Mouse (Mus musculus) kidney, embryonic 14.5 days (tissue): ENCODE measurements around the gene Pfdn6. TPM values are rescaled to one million over a fixed set of nuclear protein-coding genes. Genes with fewer than 3 reads are reported as not detected.
"Not testable (repeated sequence)": the region's sequence is repeated elsewhere in the genome, so short reads cannot be mapped to it uniquely, and the experiment has no call there.

Source experiments
- ATAC-seq: fragments of 200-750 bp; cut with Nextera tagmentation; 2 replicates; pipeline ENCODE4 v1.8.0; 2017; ENCODE audit warnings: moderate number of reproducible peaks, mild to moderate bottlenecking, moderate TSS enrichment, moderate library complexity; ENCODE audit not compliant: low FRiP score, low TSS enrichment
- H3K27ac ChIP-seq: fragments of 300-500 bp; sonication (generic); 2 replicates; pipeline ENCODE4 v1.5.1; 2014; ENCODE audit warnings: low read depth, mild to moderate bottlenecking, low read length, moderate library complexity, mixed read lengths
- H3K27me3 ChIP-seq: fragments of 300-500 bp; sonication (generic); 2 replicates; pipeline ENCODE4 v1.6.1; 2014; ENCODE audit warnings: mild to moderate bottlenecking, low read length; ENCODE audit not compliant: control insufficient read depth, insufficient read depth
- H3K36me3 ChIP-seq: fragments of 300-500 bp; sonication (generic); 2 replicates; pipeline ENCODE4 v1.6.1; 2014; ENCODE audit warnings: low read length, mixed read lengths; ENCODE audit not compliant: control insufficient read depth, insufficient read depth
- H3K4me1 ChIP-seq: fragments of 300-500 bp; sonication (generic); 2 replicates; pipeline ENCODE4 v1.6.1; 2014; ENCODE audit warnings: low read length, mixed read lengths; ENCODE audit not compliant: control insufficient read depth, insufficient read depth
- H3K4me2 ChIP-seq: fragments of 300-500 bp; sonication (generic); replicated peaks from 2 replicates; pipeline ENCODE4 v1.6.1; 2014; ENCODE audit warnings: low read depth, mild to moderate bottlenecking, low read length
- H3K4me3 ChIP-seq: fragments of 300-500 bp; sonication (generic); 2 replicates; pipeline ENCODE4 v1.5.1; 2014; ENCODE audit warnings: mild to moderate bottlenecking, low read length
- H3K9ac ChIP-seq: fragments of 300-500 bp; sonication (generic); 2 replicates; pipeline ENCODE4 v1.6.1; 2014; ENCODE audit warnings: low read depth, mild to moderate bottlenecking, low read length, moderate library complexity
- H3K9me3 ChIP-seq: fragments of 300-500 bp; sonication (generic); 2 replicates; pipeline ENCODE4 v1.6.1; 2016; ENCODE audit warnings: low read length; ENCODE audit not compliant: control insufficient read depth
- WGBS: fragments of 180-500 bp; shearing (Covaris S2); extraction: QIAGEN DNeasy Blood & Tissue Kit; methylation state at CpG from one replicate; pipeline ENCODE4 v1.1.7; 2014; 5-methylcytosine and 5-hydroxymethylcytosine counted together
- polyA plus RNA-seq: library from polyadenylated mRNA; unstranded; fragments of >200 nt; fragmentation: Nextera tagmentation; extraction: Ambion mirVana; gene quantifications from 2 replicates; pipeline ENCODE4 v1.2.1, GENCODE M21; 2014

Gene Pfdn6
- polyA plus RNA-seq, 1 experiment from 2014 or later: 169 TPM

GRCm38 (mm10) chr17:33908331-33909076 lies 31.6 kb downstream of the Pfdn6 start:
- H3K27me3 ChIP-seq: no peaks in the 10 kb centered on the region
- WGBS: under 1% methylated on average over 43 of the region's 44 CpGs
- H3K4me3 ChIP-seq: peak overlapping the region; percentile 80

DNA sequence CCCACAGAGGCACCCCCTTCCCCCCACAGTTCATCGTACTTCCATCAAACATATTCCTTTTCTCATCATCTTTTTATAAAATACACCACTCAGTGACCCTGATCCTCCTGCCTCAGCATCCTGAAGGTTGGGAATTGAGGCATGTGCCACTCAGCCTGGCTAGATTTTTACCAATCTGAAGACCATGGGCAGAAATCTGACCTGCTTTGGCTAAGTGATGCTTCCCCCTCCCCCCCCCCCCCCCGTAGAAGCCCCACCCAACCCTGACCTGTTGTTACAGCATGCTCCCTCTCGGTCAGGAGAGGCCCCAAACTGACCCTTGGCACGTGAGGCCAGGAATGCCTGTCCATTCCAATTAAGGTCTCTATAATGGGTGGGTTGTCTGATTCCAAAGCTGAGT lies 35.3 kb downstream of the Pfdn6 start, which contains the start of gene Platr17:
Gene Platr17, plus strand, starts transcription at position 301 of the 400 bp plus-strand sequence.
- not testable (repeated sequence) for H3K9me3 ChIP-seq
- WGBS: 24% methylated on average over 4 of the region's 4 CpGs

More at GRCm38 (mm10) chr17:33908331-33909076, 31.6 kb downstream of the Pfdn6 start:
- peak overlapping the region; percentile 73 for H3K9ac ChIP-seq
- H3K36me3 ChIP-seq: peaks cover 26% of the 10 kb centered on the region
- ATAC-seq: peak; percentile 59; the same call in 1 of the 2 replicates
- peaks cover 17% of the 10 kb centered on the region for H3K4me1 ChIP-seq
- no peaks in the 10 kb centered on the region for H3K9me3 ChIP-seq
- peak overlapping the region; percentile 89 for H3K27ac ChIP-seq
- H3K4me2 ChIP-seq: peak overlapping the region; percentile 99

GRCm38 (mm10) chr17:33903911-33904651 lies 36.1 kb downstream of the Pfdn6 start:
- ATAC-seq, H3K4me1 ChIP-seq, H3K4me2 ChIP-seq, H3K4me3 ChIP-seq, H3K27ac ChIP-seq, H3K9ac ChIP-seq, H3K9me3 ChIP-seq, H3K36me3 ChIP-seq, H3K27me3 ChIP-seq: not testable (repeated sequence)
- WGBS: 71% methylated on average over 6 of the region's 6 CpGs

More for the DNA sequence above, 35.3 kb downstream of the Pfdn6 start, which contains the start of gene Platr17:
- H3K36me3 ChIP-seq, H3K4me1 ChIP-seq, H3K9ac ChIP-seq, H3K4me2 ChIP-seq, H3K4me3 ChIP-seq, ATAC-seq, H3K27ac ChIP-seq, H3K27me3 ChIP-seq: not testable (repeated sequence)

DNA sequence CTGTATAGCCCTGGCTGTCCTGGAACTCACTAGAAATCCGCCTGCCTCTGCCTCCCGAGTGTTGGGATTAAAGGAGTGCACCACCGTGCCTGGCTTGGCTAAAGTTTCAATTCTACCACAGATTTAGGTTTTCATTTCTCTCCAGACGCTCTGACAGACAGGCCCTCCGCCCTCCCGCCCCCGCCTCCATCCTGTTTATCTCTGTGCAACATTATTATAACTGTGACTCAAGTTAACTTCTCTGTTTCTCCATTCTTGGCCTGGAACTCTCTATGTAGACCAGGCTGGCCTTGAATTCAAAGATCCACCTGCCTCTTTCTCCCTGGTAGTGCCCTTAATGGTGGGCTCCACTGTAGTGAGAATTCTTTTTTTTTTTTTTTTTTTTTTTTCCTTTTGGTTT lies 37.7 kb downstream of the Pfdn6 start:
- H3K9me3 ChIP-seq: no peaks in the 10 kb centered on the region
- H3K4me3 ChIP-seq: no peak overlapping the region
- no peaks in the 10 kb centered on the region for H3K27me3 ChIP-seq
- no peaks in the 10 kb centered on the region for H3K4me1 ChIP-seq
- 75% methylated on average over 7 of the region's 7 CpGs for WGBS
- no peak overlapping the region for H3K9ac ChIP-seq
- H3K36me3 ChIP-seq: no peaks in the 10 kb centered on the region
- H3K27ac ChIP-seq: no peak overlapping the region
- ATAC-seq: no peak
- H3K4me2 ChIP-seq: no peak overlapping the region

DNA sequence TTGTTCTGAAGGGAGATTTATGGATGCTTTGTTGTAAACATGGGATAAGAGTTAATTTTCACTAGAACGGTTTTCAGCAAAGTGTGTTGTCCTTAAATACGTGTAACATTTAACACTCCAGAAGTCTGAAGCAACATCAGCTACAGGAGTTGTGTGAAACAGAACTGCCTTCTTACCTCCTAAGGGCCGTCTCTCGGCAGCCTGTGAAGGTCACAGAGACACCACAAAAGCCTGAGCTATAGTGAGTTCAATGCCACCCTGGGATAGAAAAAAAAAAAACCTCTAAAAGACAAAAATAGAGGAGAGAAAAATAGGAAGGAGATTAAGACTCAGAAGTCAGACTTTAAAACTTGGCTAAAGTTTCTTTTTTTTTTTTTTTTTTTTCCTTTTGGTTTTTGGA lies 38.1 kb downstream of the Pfdn6 start:
- no peak for ATAC-seq
- no peaks in the 10 kb centered on the region for H3K36me3 ChIP-seq
- no peaks in the 10 kb centered on the region for H3K9me3 ChIP-seq
- H3K9ac ChIP-seq: no peak overlapping the region
- H3K27ac ChIP-seq: no peak overlapping the region
- no peaks in the 10 kb centered on the region for H3K27me3 ChIP-seq
- H3K4me1 ChIP-seq: no peaks in the 10 kb centered on the region
- no peak overlapping the region for H3K4me2 ChIP-seq
- no peak overlapping the region for H3K4me3 ChIP-seq
- 20% methylated on average over 4 of the region's 4 CpGs for WGBS

DNA sequence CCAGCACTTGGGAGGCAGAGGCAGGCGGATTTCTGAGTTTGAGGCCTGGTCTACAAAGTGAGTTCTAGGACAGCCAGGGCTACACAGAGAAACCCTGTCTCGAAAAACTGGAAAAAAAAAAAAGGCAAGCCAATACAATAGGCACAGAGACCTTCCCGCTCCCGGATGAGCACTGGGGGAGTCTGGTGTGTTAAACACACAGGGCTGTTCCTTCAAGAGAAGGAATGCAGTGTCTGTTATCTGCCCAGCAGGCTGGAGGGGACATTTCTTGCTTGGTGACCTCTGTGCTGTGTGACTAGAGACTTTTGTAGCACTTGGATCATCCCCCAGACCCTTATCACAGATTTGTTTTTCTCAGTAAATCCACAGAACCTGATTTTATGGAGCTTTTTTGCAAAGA lies 38.5 kb downstream of the Pfdn6 start:
- no peaks in the 10 kb centered on the region for H3K27me3 ChIP-seq
- no peaks in the 10 kb centered on the region for H3K36me3 ChIP-seq
- H3K4me2 ChIP-seq: no peak overlapping the region
- no peak overlapping the region for H3K4me3 ChIP-seq
- no peaks in the 10 kb centered on the region for H3K4me1 ChIP-seq
- ATAC-seq: no peak
- no peak overlapping the region for H3K9ac ChIP-seq
- WGBS: 66% methylated on average over 4 of the region's 4 CpGs
- H3K9me3 ChIP-seq: no peaks in the 10 kb centered on the region
- H3K27ac ChIP-seq: no peak overlapping the region

- 89% methylated on average over 4 of the region's 4 CpGs for WGBS
- no peak overlapping the region for H3K27ac ChIP-seq
- H3K4me1 ChIP-seq: no peaks in the 10 kb centered on the region
- no peaks in the 10 kb centered on the region for H3K27me3 ChIP-seq
- no peaks in the 10 kb centered on the region for H3K36me3 ChIP-seq
- H3K4me3 ChIP-seq: no peak overlapping the region
- no peak for ATAC-seq
- H3K4me2 ChIP-seq: no peak overlapping the region
- no peak overlapping the region for H3K9ac ChIP-seq
- H3K9me3 ChIP-seq: no peaks in the 10 kb centered on the region
Observed at GRCm38 (mm10) chr17:33900989-33901314, 39.2 kb downstream of the Pfdn6 start.

DNA sequence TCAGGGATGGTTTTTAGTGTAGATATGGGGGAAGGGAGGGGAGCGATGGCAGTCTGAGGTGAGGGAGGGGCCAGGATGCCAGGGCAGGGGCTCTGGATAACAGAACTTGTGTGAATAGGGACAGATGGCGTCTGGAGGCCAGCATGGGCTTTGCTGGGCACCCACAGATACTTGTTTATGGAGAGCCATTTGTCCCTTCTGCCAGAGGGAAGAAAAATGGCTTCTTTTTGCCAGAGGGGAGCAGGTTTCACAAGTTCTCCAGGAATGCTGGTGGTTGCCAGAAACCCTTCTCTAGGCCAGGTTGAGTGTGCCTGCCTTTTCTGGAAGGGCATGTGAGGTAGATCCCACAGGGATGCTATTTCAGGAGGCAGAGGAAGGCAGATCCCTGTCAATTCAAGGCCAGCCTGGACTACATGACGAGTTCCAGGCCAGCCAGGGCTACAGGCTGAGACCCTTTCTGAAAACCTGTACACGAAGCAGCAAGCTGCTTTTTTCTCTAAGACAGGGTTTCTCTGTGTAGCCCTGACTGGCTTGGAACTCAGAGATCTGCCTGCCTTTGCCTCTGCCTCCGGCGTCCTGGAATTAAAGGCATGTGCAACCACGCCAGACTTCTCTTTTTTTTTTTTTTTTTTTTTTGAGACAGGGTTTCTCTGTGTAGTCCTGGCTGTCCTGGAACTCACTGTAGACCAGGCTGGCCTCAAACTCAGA lies 39.7 kb downstream of the Pfdn6 start:
- Histone ChIP-seq H3K27ac (no peak overlapping the region), H3K9me3 (no peaks in the 10 kb centered on the region), H3K4me1 (no peaks in the 10 kb centered on the region), H3K4me3 (no peak overlapping the region), H3K36me3 (no peaks in the 10 kb centered on the region), H3K4me2 (no peak overlapping the region), H3K27me3 (no peaks in the 10 kb centered on the region), H3K9ac (no peak overlapping the region)
- ATAC-seq: no peak
- WGBS: 61% methylated on average over 7 of the region's 7 CpGs

DNA sequence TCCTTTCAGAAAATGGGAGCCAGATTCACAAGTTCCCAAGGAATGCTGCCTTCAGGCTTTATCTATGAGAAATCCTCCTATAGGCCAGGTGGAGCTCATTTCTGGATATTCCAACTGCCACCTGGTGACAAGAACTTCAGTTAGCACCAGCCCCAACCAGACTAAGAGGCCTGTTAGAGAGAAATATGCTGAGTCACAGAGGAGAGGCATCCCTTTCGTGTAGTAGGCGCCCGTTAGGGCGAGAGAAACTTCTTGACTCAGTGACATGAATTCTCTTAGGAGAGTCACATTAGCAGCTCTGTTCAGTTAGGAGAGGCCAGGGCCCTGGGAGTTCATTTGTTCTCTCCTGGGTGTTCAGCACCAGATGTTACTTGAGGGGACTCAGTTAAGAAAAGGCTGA lies 40.5 kb downstream of the Pfdn6 start:
- Histone ChIP-seq H3K4me2 (no peak overlapping the region), H3K9me3 (no peaks in the 10 kb centered on the region), H3K36me3 (no peaks in the 10 kb centered on the region), H3K9ac (no peak overlapping the region), H3K4me3 (no peak overlapping the region), H3K4me1 (no peaks in the 10 kb centered on the region), H3K27me3 (no peaks in the 10 kb centered on the region), H3K27ac (no peak overlapping the region)
- 84% methylated on average over 4 of the region's 4 CpGs for WGBS
- no peak for ATAC-seq
